Mouse (Mus musculus) lung, embryonic 14.5 days (tissue): ENCODE measurements around the gene Tex9. TPM values are rescaled to one million over a fixed set of nuclear protein-coding genes. Genes with fewer than 3 reads are reported as not detected.

Experiments used
- ATAC-seq: fragments of 200-750 bp; cut with Nextera tagmentation; 2 replicates; pipeline ENCODE4 v1.8.0; 2017; ENCODE audit warnings: mild to moderate bottlenecking, moderate TSS enrichment, moderate library complexity; ENCODE audit not compliant: insufficient read depth
- DNase-seq: peaks from one replicate; pipeline ENCODE4 v3.0.0-alpha.2; 2015
- H3K27ac ChIP-seq: fragments of 300-500 bp; sonication (generic); 2 replicates; pipeline ENCODE4 v1.5.1; 2014; ENCODE audit warnings: low read depth, mild to moderate bottlenecking, moderate library complexity
- H3K27me3 ChIP-seq: fragments of 300-500 bp; sonication (generic); 2 replicates; pipeline ENCODE4 v1.6.1; 2014; ENCODE audit warnings: low read length, control low read depth; ENCODE audit not compliant: insufficient read depth
- H3K36me3 ChIP-seq: fragments of 300-500 bp; sonication (generic); 2 replicates; pipeline ENCODE4 v1.6.1; 2014; ENCODE audit warnings: control low read depth; ENCODE audit not compliant: insufficient read depth
- H3K4me1 ChIP-seq: fragments of 300-500 bp; sonication (generic); 2 replicates; pipeline ENCODE4 v1.6.1; 2014; ENCODE audit warnings: antibody characterized with exemption, control low read depth; ENCODE audit not compliant: insufficient read depth
- H3K4me2 ChIP-seq: fragments of 300-500 bp; sonication (generic); 2 replicates; pipeline ENCODE4 v1.6.1; 2014; ENCODE audit warnings: mild to moderate bottlenecking
- H3K4me3 ChIP-seq: fragments of 300-500 bp; sonication (generic); 2 replicates; pipeline ENCODE4 v1.5.1; 2014; ENCODE audit warnings: low read depth, low read length
- H3K9ac ChIP-seq: fragments of 300-500 bp; sonication (generic); 2 replicates; pipeline ENCODE4 v1.6.1; 2014
- H3K9me3 ChIP-seq: fragments of 300-500 bp; sonication (generic); 2 replicates; pipeline ENCODE4 v1.6.1; 2016; ENCODE audit warnings: low read depth, low read length, control low read depth
- CTCF ChIP-seq: IDR thresholded peaks from 2 replicates; pipeline ENCODE4 v1.5.1; 2016; ENCODE audit warnings: antibody characterized with exemption, low read depth
- WGBS: fragments of 180-500 bp; shearing (Covaris S2); extraction: QIAGEN DNeasy Blood & Tissue Kit; methylation state at CpG from one replicate; pipeline ENCODE4 v1.1.7; 2014; 5-methylcytosine and 5-hydroxymethylcytosine counted together
- polyA plus RNA-seq: library from polyadenylated mRNA; unstranded; fragments of >200 nt; fragmentation: Nextera tagmentation; extraction: Ambion mirVana; gene quantifications from 2 replicates; pipeline ENCODE4 v1.2.1, GENCODE M21; 2014

Gene Tex9
- polyA plus RNA-seq, 1 experiment from 2014 or later: 37.5 TPM

DNA sequence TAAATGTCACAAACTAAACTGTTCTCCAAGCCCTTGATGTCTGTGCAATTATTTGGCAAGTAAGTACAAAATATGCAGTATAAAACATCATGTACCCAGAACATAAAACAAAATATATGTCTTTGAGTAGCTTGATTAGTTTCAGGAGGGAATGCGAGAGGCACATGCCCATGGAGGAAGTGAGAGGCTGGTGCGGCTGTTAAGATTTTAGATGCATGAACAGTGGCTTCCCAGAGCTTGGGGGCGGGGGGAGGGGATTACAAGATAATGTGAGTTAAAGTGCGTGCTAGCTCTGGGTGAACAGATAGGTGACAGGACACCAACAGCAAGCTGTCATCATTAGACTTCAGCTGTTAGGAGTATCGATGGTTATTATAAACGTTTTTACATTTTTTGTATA is 40.9 kb downstream of the Tex9 start:
- H3K4me2 ChIP-seq: no peak overlapping the region
- no peak for TF ChIP-seq CTCF
- no peaks in the 10 kb centered on the region for H3K27me3 ChIP-seq
- peaks cover 74% of the 10 kb centered on the region for H3K36me3 ChIP-seq
- H3K27ac ChIP-seq: no peak overlapping the region
- no peaks in the 10 kb centered on the region for H3K4me1 ChIP-seq
- WGBS: 62% methylated on average over 6 of the region's 6 CpGs
- H3K9ac ChIP-seq: no peak overlapping the region
- no peaks in the 10 kb centered on the region for H3K9me3 ChIP-seq
- ATAC-seq: no peak
- DNase-seq: no peak
- no peak overlapping the region for H3K4me3 ChIP-seq

DNA sequence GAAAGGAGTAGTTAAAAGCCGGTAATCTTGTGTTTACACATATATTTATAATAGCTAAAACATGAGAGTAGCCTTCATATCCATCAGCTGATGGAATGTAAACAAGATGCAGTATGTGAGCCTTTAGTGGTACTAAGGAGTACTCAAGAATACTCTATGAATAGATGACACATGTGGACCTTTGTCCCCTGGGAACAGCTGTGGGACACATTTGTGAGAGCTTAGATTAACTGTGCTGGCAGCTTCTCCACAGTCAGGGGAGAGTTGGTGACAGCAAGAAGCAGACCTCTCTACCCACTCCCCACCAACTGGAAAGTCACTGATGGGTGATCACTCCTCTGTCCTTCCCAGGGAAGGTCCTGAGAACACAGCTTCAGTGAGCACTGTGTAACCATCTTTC is 41.6 kb downstream of the Tex9 start:
- Histone ChIP-seq H3K27ac (no peak overlapping the region), H3K9ac (no peak overlapping the region), H3K36me3 (peaks cover 78% of the 10 kb centered on the region), H3K4me1 (no peaks in the 10 kb centered on the region), H3K4me2 (no peak overlapping the region), H3K27me3 (no peaks in the 10 kb centered on the region), H3K4me3 (no peak overlapping the region), H3K9me3 (no peaks in the 10 kb centered on the region)
- TF ChIP-seq CTCF: no peak
- 47% methylated on average over 1 of the region's 1 CpGs for WGBS
- ATAC-seq (no peak), DNase-seq (no peak)

DNA sequence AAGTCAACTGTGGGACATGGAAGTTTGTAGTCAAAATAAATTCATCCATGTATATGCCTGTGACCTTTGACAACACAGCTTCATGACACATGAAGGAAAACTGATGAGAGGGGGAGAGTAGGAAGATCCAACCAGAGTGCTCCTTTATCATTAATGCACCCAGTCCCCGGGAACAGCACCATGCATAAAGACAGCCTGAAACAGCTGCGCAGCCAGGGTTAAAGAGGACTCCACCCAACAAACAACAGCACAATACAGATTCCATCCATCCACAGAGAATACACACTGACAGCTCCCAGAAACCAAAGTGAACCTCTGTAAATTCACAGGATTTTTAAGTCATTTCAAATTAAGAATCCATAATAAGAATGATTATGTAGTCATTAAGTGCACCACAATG is 42.2 kb downstream of the Tex9 start:
- 0 out of 2 replicates have a peak overlapping the region, but pooled peaks have one; percentile 10 for H3K4me2 ChIP-seq

DNA sequence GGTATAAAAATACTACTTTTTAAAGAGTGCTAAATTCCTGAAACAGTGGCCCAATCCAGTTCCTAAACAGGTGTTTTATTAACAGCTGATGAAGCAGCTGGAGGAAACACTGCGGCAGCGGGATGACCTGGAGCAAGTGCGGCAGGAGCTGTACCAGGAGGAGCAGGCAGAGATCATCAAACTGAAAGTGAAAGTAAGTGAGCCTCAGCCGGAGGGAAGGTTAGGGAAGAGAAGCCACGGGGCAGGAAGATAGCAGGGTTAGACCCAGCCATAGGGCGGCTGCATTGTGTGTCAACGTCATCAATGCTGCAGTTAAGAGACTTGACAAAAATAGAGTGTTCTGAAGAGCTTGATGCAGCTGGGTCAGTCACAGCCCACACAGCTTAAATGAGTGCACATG is 42.6 kb downstream of the Tex9 start:
- no peak overlapping the region for H3K27ac ChIP-seq
- no peaks in the 10 kb centered on the region for H3K27me3 ChIP-seq
- ATAC-seq (no peak), DNase-seq (peak; percentile 12)
- H3K4me1 ChIP-seq: no peaks in the 10 kb centered on the region
- no peak for TF ChIP-seq CTCF
- WGBS: 73% methylated on average over 7 of the region's 7 CpGs
- no peak overlapping the region for H3K9ac ChIP-seq
- H3K36me3 ChIP-seq: peaks cover 81% of the 10 kb centered on the region
- H3K4me3 ChIP-seq: no peak overlapping the region
- H3K4me2 ChIP-seq: peak overlapping the region; percentile 10; the same call in 1 of the 2 replicates
- H3K9me3 ChIP-seq: no peaks in the 10 kb centered on the region

More for the DNA sequence above, 42.2 kb downstream of the Tex9 start:
- no peak for DNase-seq
- ATAC-seq: no peak
- WGBS: 83% methylated on average over 2 of the region's 2 CpGs
- peaks cover 79% of the 10 kb centered on the region for H3K36me3 ChIP-seq
- H3K27me3 ChIP-seq: no peaks in the 10 kb centered on the region
- no peak overlapping the region for H3K4me3 ChIP-seq
- no peak for TF ChIP-seq CTCF
- no peak overlapping the region for H3K27ac ChIP-seq
- no peak overlapping the region for H3K9ac ChIP-seq
- no peaks in the 10 kb centered on the region for H3K4me1 ChIP-seq
- H3K9me3 ChIP-seq: no peaks in the 10 kb centered on the region

DNA sequence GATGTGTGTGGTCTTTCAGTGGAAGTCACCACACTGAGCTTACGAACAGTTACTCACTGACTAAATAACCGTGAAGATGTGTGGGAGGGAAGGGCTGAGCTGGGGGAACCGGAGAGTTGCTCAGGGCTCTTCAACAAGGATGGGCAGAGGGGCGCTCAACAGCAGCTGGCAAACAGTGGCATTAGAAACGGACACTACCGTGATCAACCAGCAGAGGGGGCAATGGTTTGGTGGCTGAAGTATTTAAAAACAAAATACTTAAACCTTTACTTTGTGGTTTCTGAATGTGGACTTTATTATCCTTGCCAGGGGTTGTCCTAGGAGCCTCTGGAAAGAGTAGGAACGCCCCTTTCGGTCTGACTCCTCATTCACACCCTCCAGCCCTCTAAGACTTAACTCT is 44.0 kb downstream of the Tex9 start:
- Histone ChIP-seq H3K4me2 (no peak overlapping the region), H3K9ac (no peak overlapping the region), H3K4me1 (no peaks in the 10 kb centered on the region), H3K4me3 (no peak overlapping the region), H3K27ac (no peak overlapping the region), H3K36me3 (peaks cover 68% of the 10 kb centered on the region), H3K9me3 (no peaks in the 10 kb centered on the region), H3K27me3 (no peaks in the 10 kb centered on the region)
- DNase-seq: peak; percentile 68
- ATAC-seq: no peak
- TF ChIP-seq CTCF: peak; percentile 66
- 51% methylated on average over 8 of the region's 8 CpGs for WGBS

DNA sequence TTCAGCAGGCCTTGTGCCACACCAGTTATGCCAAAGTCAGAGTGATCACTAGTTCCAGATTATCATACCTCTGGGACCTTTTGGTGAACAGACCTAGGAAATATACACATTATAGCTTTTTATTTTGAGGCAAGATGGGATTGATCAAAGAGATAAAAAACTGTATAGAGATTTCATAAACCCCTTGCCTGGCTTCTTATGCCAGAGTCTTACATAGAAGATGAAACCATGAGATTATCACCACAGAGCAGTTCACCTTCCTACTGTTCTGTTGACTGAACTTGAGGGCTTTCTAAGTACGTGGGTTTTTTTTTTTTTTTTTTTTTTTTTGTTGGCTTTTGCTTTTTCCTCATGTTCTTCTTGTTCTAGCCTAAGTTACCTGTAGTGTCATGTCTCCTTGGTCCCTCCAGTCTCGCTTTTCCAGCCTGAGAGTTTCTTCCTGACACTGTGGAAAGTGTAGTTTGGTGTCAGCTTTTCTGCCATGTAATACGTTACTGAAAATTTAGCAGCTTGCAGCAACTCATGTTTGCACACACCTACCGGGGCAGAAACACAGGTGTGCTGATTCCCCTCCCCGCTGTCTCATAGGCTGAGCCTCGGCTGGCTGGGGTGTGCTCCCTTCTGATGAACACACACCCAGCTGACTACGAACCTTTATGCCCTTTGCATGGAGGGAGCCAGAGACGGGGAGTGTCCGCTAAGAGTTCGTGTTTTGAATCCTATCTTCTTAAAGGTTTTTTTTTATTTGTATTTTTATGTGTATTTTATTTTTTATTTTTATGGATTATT is 49.9 kb downstream of the Tex9 start:
- 80% methylated on average over 10 of the region's 10 CpGs for WGBS
- Histone ChIP-seq H3K9me3 (no peaks in the 10 kb centered on the region), H3K27ac (no peak overlapping the region; the same call in 1 of the 2 replicates), H3K36me3 (peaks cover 24% of the 10 kb centered on the region), H3K4me2 (peak overlapping the region; percentile 15; the same call in 1 of the 2 replicates), H3K4me3 (no peak overlapping the region), H3K4me1 (peaks cover 5% of the 10 kb centered on the region), H3K27me3 (no peaks in the 10 kb centered on the region), H3K9ac (no peak overlapping the region)
- DNase-seq (no peak), ATAC-seq (no peak)
- TF ChIP-seq CTCF: no peak

DNA sequence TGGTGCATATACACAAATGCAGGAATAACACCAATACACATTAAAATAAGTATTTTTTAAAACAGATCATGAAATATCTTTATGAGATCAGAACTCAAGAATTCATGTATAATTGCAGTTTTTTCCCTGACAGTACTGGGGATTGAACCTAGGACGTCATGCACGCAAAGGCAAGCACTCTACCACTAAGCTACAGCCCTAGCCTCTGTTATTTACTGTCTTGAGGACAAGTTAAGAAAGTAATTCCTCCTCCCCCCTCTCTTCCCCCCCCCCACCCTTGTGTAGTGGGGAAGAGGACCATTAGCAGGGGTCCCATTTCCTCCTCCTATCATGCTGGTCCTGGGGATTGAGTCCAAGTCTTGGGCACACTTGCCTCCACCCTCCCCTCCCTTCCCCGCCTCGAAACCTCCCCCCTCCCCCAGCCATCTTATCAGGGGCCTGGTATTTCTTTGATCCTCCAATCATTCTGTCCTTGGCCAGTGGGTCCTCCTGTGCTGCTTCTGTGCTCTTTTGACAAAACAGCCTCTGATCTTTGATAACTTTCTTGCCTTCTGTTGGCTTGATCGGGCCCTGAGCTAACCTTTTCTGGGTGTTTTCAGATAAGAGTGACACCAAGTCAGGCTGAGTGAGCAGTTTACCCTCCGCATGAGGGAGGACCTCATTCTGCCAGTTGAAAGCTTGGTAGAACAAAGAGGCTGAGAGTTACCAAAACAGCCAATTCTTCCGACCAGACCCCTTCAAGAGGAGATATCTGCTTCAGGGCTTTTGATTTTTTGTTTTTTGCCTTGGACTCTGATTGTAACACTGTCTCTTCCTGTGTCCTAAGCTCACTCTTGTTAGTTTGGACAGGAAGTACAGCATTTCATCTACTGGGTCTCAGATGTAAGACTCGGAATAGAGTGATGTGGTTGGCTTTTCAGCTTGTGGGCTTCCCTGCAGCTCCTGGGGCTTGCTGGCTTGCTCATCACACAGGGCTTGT is 50.8 kb downstream of the Tex9 start:
- Histone ChIP-seq H3K4me1 (peaks cover 5% of the 10 kb centered on the region), H3K27me3 (no peaks in the 10 kb centered on the region), H3K4me2 (peak overlapping the region; percentile 15; the same call in 1 of the 2 replicates), H3K36me3 (peaks cover 15% of the 10 kb centered on the region), H3K9me3 (no peaks in the 10 kb centered on the region), H3K4me3 (no peak overlapping the region), H3K9ac (no peak overlapping the region), H3K27ac (no peak overlapping the region; the same call in 1 of the 2 replicates)
- no peak for TF ChIP-seq CTCF
- DNase-seq (no peak), ATAC-seq (no peak)
- WGBS: 47% methylated on average over 8 of the region's 8 CpGs
